Mouse (Mus musculus) spleen, embryonic (tissue): Measurements from ENCODE around the gene Smyd3.

Experiments used
- CTCF ChIA-PET: fragments of 350-600 bp; sonication (Branson Sonifier 250); formaldehyde crosslinking; loops from one replicate; lab custom pipeline; 2022; lab: Charles Lee

Gene Smyd3

DNA sequence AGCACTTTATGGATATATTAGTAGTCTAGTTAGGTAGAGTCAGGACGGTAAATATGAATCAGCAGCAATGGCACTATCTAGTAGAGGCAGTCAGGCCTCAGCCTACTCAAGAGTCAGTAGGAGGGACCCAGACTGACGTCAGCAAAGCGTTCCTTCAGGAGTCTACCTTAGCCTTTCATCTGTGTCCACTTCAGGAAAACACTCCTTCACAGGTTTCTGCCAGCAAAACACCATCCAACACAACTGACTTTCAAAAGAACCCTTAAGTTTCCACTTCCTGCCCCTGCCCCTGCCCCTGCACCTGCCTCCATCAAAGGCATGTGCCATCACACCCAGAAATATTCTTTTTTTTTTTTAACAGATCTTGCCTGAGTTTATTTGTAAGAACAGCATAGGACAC, 2.1 kb upstream of the Smyd3 start:
- CTCF ChIA-PET, result no interaction called here

DNA sequence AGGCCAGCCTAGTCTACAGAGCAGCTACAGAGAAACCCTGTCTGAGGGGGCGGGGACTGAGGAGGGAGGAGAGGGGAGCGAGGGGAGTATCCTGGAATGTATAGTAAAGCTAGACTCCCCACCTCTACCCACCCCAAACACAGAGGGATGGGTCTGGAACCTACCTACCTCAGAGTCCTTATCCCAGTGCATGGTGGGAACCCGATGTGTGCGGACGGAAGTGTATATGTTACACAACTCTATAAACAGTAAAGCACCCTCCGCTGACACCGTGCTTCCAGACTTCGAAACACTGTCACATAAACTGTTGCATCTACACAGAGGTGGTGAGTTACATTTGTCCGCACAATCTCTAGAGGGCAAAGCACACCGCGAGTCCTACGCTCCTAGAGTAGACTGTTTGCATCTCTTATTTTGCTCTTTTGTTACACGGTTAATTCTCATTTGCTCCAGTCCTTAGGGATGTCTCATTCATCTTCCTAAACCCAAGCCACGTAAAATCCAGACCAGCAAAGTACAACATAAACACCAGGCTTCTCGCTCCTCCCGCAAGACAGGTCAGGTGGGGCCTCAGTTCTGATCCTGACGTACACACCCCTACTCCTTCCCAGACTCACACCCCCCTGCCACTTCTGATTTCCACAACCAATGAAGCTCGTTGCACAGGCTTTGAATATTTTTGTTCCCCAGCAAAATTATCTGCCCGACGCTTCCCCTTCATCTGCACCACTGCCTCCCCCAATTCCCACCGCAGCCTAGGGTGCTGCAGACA, 714 bp downstream of the Smyd3 start:
- CTCF ChIA-PET, result interaction anchor here (0.7 kb wide), 1 partner anchor 26 kb away, joined by 5 read pairs; no protein-coding TSS in a partner anchor

- CTCF ChIA-PET, result no interaction called here
These were observed 5.9 kb downstream of the Smyd3 start for GRCm38 (mm10) chr1:179511895-179512294.

DNA sequence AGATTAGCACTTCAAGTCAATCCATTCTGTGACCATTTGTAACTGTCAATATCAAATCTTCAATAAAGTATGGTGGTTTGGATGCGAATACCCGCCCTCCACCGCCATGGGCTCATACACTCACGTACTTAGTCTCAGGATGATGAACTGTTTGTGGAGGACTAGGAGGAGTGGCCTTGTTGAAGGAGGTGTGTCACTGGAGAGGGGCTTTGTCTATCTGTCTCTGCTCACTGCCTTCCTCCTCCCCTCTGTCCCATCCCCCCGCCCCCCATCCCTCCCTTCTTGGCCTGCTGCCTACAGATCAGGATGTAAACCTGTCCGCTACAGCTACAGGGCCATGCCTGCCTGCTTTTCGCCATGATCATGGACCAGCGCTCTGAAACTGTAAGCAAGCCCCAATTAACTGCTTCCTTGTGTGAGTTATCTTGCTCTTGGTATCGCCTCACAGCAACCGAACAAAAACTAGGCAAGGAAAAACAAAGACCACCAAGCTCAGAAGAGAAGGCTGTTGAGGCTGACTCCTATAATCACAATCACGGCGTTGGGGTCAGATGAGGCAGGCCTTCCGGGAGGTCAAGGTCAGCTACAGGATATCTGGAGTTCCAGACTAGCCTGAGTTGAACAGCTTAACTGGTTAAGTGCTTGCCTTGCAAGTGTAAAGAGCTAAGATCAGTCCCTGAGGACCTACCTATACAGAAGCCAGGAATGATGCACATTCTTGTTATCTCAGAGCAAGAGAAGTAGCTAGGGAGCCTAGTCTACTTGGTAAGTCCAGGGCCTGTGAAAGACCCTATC, 7.1 kb downstream of the Smyd3 start:
- CTCF ChIA-PET, result interaction anchor here (0.7 kb wide), 1 partner anchor 56 kb away, joined by 11 read pairs; no protein-coding TSS in a partner anchor

DNA sequence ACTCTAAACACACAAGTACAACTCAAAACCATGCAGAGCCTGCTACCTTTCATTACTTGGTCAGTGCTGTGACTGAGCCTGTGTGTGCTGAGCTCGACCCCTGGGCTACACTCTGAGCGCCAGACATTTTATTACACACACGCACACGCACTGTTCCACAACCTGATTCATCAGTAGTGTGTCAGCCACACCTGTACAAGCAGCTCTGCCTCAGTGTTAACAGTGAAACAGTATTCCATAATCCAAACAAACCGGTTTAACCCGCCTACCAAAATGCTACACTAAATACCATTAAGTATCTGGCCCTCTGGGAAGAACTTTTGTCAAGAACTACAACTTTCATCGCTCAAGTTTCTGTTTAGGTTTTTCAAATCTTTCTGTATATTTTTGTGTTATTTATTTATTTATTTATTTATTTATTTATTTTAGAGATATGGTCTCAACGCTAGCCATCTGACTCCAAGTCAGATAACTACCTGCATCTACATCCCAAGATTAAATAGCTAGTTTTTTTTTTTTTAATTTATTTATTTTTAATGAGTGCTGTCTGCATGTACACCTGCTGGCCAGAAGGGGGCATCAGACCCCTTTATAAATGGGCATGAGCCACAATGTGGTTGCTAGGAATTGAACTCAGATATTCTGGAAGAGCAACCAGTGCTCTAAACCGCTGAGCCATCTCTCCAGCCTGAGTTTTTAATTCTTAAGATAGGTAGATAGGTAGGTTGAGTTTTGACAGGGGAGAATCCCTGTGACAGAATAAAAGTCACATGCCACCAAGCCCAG, 11.1 kb downstream of the Smyd3 start:
- CTCF ChIA-PET, result interaction anchor here (0.8 kb wide), 2 partner anchors 19 to 71 kb away, joined by 3 read pairs; no protein-coding TSS in a partner anchor

GRCm38 (mm10) chr1:179502565-179502964, 15.3 kb downstream of the Smyd3 start:
- CTCF ChIA-PET, result interaction anchor here (0.6 to 0.8 kb wide), 2 partner anchors 49 to 121 kb away, joined by 4 to 5 read pairs; no protein-coding TSS in a partner anchor

GRCm38 (mm10) chr1:179499257-179499656, 18.6 kb downstream of the Smyd3 start:
- CTCF ChIA-PET, result no interaction called here

DNA sequence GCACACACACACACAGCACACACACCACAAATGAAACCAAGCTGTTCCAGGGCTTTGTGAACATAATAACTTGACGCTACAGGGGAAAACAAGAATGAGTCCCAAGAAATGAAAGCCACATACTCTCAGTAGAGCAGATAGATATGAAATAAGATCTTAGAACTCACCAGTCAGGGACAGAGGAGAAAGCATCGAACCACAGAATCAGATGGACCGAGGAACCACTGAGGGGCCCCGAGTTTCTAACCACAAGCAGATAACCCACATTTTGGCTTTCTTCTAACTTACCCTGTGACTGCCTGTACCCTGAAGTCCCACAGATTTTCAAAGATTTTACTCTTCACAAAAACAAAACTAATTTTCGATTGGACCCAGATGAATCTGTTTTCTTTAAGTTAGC, 24.9 kb downstream of the Smyd3 start:
- CTCF ChIA-PET, result no interaction called here

- CTCF ChIA-PET, result no interaction called here
These were observed 29.3 kb downstream of the Smyd3 start for GRCm38 (mm10) chr1:179488520-179488919.

DNA sequence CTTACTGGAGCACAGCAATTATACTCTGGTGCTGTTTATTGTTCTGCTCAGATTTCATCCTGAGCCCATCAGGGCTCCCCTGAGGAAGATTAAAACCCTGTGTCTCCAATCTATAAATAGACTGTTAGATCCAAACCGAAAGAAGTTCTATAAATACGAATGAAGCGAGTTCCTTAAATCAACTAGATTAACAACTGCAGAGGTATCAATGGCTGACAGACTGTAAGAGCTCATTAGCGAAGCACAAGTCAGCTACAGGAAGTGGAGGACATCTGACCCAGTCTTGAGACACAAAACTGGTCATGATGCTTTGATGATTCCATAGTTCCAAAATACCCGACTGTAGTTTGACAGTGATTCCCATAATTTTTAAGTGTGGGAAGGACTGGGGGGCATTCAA, 29.9 kb downstream of the Smyd3 start:
- CTCF ChIA-PET, result no interaction called here

- CTCF ChIA-PET, result no interaction called here
These were observed 30.6 kb downstream of the Smyd3 start for GRCm38 (mm10) chr1:179487238-179487637.

GRCm38 (mm10) chr1:179485784-179486540, 31.9 kb downstream of the Smyd3 start:
- CTCF ChIA-PET, result no interaction called here

- CTCF ChIA-PET, result no interaction called here
These were observed 37.0 kb downstream of the Smyd3 start for GRCm38 (mm10) chr1:179480862-179481261.

DNA sequence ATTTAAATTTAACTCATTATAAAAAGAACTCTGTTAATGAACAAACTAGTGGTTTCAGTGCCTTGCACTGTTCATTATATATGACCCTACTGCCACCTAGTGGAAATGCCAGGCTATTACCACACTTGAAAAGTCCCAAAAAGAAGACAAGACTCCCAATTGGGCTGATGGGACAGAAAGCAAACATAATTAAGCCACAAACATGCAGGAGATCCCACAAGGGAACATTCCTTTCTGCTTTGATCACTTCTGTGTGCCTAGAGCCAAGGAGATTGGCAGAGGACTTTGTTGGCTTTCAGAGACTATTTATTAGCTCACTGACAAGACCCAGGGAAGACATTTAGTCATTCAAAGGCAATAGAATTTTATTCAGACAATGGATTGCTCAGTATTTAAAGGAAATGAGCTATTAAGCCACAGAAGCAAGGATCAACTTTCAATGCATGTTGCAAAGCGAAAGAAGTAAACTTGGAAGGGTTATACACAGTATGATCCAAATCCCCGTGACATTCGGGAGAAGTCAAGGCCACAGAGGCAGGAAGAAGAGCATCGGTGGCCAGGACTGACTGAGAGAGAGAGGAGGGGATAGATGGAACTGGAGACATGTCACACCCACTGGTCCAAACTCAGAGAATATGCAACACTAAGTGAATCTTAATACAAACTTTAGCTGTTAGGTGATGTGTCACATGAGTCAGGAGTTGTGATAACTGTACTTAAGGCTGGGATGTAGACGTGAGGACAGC, 40.5 kb downstream of the Smyd3 start:
- CTCF ChIA-PET, result interaction anchor here (0.7 kb wide), 1 partner anchor 131 kb away, joined by 3 read pairs; no protein-coding TSS in a partner anchor

DNA sequence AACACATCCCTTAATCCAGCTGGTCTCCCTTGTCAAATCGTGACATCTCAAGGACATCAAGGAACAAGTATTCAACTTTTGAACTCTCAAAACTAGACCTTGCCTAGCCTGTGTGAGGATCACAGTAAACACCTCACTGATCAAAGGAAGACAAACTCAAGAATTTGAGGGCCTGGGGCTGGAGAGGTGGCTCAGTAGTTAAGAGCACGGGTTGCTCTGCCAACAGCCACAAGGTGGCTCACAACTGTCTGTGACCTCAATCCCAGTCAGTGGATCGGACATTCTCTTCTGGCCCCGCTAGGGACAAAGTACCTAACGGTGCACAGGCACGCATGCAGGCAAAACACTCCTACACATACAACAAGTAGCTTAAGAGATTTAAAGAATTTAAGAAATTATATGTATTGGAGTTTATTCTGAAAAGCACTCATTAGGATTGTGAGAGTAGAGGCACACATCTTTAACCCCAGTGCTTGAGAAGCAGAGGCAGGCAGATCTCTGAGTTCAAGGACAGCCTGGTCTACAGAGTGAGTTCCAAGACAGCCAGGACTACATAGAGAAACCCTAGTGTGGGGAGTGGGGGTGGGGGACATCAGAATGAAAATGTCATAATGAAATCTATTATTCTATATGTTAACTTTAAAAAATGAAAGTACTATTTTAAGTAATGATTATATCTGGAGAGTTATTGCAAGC, 41.2 kb downstream of the Smyd3 start:
- CTCF ChIA-PET, result no interaction called here

GRCm38 (mm10) chr1:179474776-179475175, 43.1 kb downstream of the Smyd3 start:
- CTCF ChIA-PET, result no interaction called here

DNA sequence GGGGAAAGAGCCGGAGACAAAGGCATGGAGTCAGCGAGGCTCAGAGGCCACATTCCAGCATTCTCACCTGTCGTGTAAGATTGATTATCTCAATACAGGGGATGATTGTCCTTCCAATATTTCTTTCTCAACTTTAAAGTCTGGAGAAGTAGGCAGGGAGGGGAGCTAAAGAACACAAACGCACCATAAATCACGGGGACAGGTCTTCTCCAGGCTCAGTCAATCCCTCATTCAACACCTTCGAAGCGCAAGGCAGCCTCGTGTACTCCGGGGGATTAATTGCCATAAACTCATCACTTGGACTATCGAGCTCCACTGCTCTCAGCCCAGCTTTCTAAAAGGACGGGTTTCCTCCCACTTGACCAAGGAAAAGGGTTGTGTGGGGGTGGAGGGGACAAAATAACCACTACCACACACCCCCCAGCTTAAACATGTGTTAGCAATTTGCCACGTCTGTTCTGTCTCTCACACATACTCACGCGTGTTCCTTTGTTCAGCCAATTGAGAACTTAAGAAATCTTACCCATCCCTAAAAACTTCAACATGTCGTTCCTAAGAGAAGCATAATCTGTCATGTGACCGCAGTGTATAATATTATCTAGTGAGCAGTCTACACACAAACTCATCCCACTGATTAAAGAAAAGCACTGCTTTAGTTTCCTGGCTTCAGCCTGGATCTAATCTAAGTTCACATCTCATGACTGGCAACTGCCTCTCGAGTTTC, 43.8 kb downstream of the Smyd3 start:
- CTCF ChIA-PET, result interaction anchor here (0.7 kb wide), 2 partner anchors 752 to 1106 kb away, joined by 4 to 5 read pairs; no protein-coding TSS in a partner anchor

GRCm38 (mm10) chr1:179467970-179468369, 49.9 kb downstream of the Smyd3 start:
- CTCF ChIA-PET, result interaction anchor here (0.6 kb wide), 1 partner anchor 720 kb away, joined by 4 read pairs; no protein-coding TSS in a partner anchor

DNA sequence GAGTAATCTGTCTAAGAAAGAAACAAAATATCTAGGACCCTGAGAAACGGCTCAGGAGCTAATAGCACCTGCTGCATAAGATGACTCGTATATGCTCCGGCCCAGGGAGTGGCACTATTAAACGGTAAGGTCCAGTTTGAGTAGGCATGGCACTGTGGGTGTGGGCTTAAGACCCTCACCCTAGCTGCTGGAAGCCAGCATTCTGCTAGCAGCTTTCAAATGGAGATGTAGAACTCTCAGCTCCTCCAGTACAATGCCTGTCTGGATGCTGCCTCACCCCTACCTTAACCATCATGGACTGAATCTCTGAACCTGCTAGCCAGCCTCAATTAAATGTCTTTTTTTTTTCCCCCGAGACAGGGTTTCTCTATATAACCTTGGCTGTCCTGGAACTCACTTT, 55.5 kb downstream of the Smyd3 start:
- CTCF ChIA-PET, result no interaction called here
